Mouse (Mus musculus): ENCODE results near the gene Xab2.

DNA sequence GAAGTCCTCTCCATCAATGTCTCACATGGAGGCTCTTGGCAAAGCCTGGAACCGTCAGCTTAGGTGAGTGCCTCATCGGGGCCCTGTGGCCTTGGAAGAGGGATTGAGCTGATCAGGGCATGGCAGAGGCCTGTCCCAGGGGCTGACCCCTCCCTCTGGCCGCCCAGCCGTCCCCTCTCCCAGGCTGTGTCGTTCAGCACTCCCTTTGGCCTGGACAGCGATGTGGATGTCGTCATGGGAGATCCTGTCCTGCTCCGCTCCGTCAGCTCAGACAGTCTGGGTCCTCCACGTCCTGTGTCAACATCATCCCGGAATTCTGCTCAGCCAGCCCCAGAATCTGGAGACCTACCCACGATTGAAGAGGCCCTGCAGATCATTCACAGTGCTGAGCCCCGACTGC, 17.7 kb downstream of the Xab2 start:
- TF ChIP-seq CTCF (conservative IDR thresholded peaks at IDR 0.05; ENCODE audit: low read length), result no peak
- no peak for TF ChIP-seq NANOG (IDR thresholded peaks at IDR 0.05; ENCODE audit: borderline replicate concordance, low read length)
- no peak for TF ChIP-seq POU5F1 (IDR thresholded peaks at IDR 0.05; ENCODE audit: borderline replicate concordance, low read length)

Data from E14TG2a.4 (cell line).